Mouse (Mus musculus) midbrain, postnatal 0 days (tissue): ENCODE data around the gene Lrrfip2. TPM values are rescaled to one million over a fixed set of nuclear protein-coding genes. Genes with fewer than 3 reads are reported as not detected.

Experiments used
- ATAC-seq: fragments of 200-750 bp; cut with Nextera tagmentation; 2 replicates; pipeline ENCODE4 v1.8.0; 2017; ENCODE audit warnings: moderate number of reproducible peaks, mild to moderate bottlenecking, moderate TSS enrichment, moderate library complexity; ENCODE audit not compliant: low FRiP score
- DNase-seq: peaks from one replicate; pipeline ENCODE4 v3.0.0-alpha.2; 2015; ENCODE audit warnings: low spot score
- H3K27ac ChIP-seq: fragments of 300-500 bp; sonication (generic); 2 replicates; pipeline ENCODE4 v1.5.1; 2014; ENCODE audit warnings: low read depth, mild to moderate bottlenecking, low read length, mixed read lengths
- H3K27me3 ChIP-seq: fragments of 300-500 bp; sonication (generic); 2 replicates; pipeline ENCODE4 v1.6.1; 2014; ENCODE audit warnings: low read length, control low read depth, mixed read lengths; ENCODE audit not compliant: insufficient read depth
- H3K36me3 ChIP-seq: fragments of 300-500 bp; sonication (generic); 2 replicates; pipeline ENCODE4 v1.6.1; 2014; ENCODE audit warnings: low read length, control low read depth, mixed read lengths; ENCODE audit not compliant: insufficient read depth
- H3K4me1 ChIP-seq: fragments of 300-500 bp; sonication (generic); 2 replicates; pipeline ENCODE4 v1.6.1; 2014; ENCODE audit warnings: mild to moderate bottlenecking, control low read depth, antibody characterized with exemption, low read length, mixed read lengths; ENCODE audit not compliant: insufficient read depth
- H3K4me2 ChIP-seq: fragments of 300-500 bp; sonication (generic); 2 replicates; pipeline ENCODE4 v1.6.1; 2014; ENCODE audit warnings: low read depth, mild to moderate bottlenecking, low read length, mixed read lengths; ENCODE audit not compliant: poor library complexity, severe bottlenecking
- H3K4me3 ChIP-seq: fragments of 300-500 bp; sonication (generic); 2 replicates; pipeline ENCODE4 v1.5.1; 2014; ENCODE audit warnings: low read depth, mild to moderate bottlenecking, low read length, moderate library complexity
- H3K9ac ChIP-seq: fragments of 300-500 bp; sonication (generic); replicated peaks from 2 replicates; pipeline ENCODE4 v1.6.1; 2014; ENCODE audit warnings: mild to moderate bottlenecking, low read length, moderate library complexity, mixed read lengths; ENCODE audit not compliant: poor library complexity, severe bottlenecking
- H3K9me3 ChIP-seq: fragments of 300-500 bp; sonication (generic); 2 replicates; pipeline ENCODE4 v1.6.1; 2016; ENCODE audit warnings: low read length, control low read depth
- CTCF ChIP-seq: IDR thresholded peaks from 2 replicates; pipeline ENCODE4 v1.5.1; 2016; ENCODE audit warnings: antibody characterized with exemption, mild to moderate bottlenecking
- WGBS: fragments of 180-500 bp; shearing (Covaris S2); extraction: QIAGEN DNeasy Blood & Tissue Kit; methylation state at CpG from one replicate; pipeline ENCODE4 v1.1.7; 2014; 5-methylcytosine and 5-hydroxymethylcytosine counted together
- polyA plus RNA-seq: library from polyadenylated mRNA; unstranded; fragments of >200 nt; fragmentation: Nextera tagmentation; extraction: Ambion mirVana; gene quantifications from 2 replicates; pipeline ENCODE4 v1.2.1, GENCODE M21; 2015
- total RNA-seq: library from RNA; depleted of rRNA; stranded (reverse); fragments of >200 nt; gene quantifications from 2 replicates; pipeline ENCODE4 v1.2.3, GENCODE M21; 2014

Lrrfip2 gene
- total and polyA plus RNA-seq, 2 experiments from 2014 or later, result 23.7 to 42.2 TPM

DNA sequence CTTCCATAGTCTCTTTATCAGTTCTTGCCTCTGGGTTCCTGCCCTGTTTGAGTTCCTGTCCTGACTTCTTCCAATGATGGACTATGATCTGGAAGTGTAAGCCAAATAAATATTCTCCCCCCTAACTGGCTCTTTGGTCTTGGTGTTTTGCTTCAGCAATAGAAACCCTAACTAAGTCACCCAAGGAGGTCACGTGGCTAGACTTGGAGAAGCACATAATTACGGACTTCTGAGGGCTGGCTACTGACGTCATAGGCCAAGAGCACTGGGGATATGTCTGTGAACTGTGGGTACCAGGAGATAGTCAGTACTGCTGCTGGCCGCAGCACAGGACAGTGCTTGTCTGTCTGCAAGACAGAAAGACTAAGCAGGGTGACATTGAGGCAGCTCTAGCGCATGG is 35.6 kb upstream of the Lrrfip2 start:
- H3K9ac ChIP-seq, result no peak overlapping the region
- H3K4me3 ChIP-seq, result no peak overlapping the region
- H3K9me3 ChIP-seq, result no peaks in the 10 kb centered on the region
- H3K4me1 ChIP-seq, result no peaks in the 10 kb centered on the region
- ATAC-seq (no peak), DNase-seq (no peak)
- WGBS, result 88% methylated on average over 5 of the region's 5 CpGs
- H3K36me3 ChIP-seq, result no peaks in the 10 kb centered on the region
- no peak overlapping the region for H3K4me2 ChIP-seq
- no peak for TF ChIP-seq CTCF
- H3K27ac ChIP-seq, result no peak overlapping the region
- H3K27me3 ChIP-seq, result no peaks in the 10 kb centered on the region

DNA sequence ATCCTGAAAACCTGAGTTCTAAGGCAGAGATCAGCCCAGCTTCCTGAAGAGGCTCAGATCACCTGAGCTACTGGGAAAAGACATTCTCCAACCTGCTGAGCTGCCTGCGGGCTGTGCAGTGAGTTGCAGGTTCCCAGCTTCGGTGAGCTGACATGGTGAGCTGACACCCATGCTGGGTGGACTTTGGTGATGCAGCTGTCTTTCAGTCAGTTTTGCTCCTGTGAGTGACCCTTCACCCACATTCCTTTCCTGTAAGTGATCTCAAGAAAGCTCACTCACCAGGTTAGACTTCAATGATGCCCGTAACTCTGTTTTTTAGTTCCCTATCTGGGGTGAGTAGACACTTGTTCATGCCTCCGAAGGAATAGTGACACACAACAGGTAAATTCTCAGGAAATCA is 32.1 kb upstream of the Lrrfip2 start:
- no peak overlapping the region for H3K27ac ChIP-seq
- H3K36me3 ChIP-seq, result no peaks in the 10 kb centered on the region
- no peaks in the 10 kb centered on the region; the same call in 1 of the 2 replicates for H3K27me3 ChIP-seq
- no peaks in the 10 kb centered on the region for H3K9me3 ChIP-seq
- no peak for ATAC-seq
- WGBS, result 62% methylated on average over 4 of the region's 4 CpGs
- no peak overlapping the region for H3K4me2 ChIP-seq
- no peak overlapping the region for H3K4me3 ChIP-seq
- no peak overlapping the region for H3K9ac ChIP-seq
- H3K4me1 ChIP-seq, result no peaks in the 10 kb centered on the region
- TF ChIP-seq CTCF, result no peak
- DNase-seq, result no peak

DNA sequence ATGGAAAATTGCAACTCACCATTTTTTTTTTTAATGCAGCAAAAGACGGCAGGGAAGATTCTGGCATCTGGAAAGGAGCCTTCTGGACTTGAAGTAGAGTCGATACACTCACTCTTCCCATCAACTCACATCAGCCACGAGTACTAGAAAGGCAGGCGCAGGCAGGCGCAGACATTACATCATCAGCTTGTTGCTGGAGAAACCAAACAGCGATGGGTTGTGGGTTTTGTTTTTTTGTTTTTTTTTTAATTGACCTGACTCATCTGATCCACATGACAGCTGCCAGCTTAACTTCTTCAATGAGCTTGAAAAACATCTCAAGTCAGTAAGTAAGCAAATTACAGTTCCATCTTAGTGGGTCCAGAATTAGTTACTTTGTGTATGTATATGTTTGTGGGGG is 31.3 kb upstream of the Lrrfip2 start:
- H3K9ac ChIP-seq, result no peak overlapping the region
- H3K27ac ChIP-seq, result no peak overlapping the region
- DNase-seq (no peak), ATAC-seq (no peak)
- H3K4me2 ChIP-seq, result no peak overlapping the region
- no peaks in the 10 kb centered on the region for H3K9me3 ChIP-seq
- TF ChIP-seq CTCF, result no peak
- no peaks in the 10 kb centered on the region; the same call in 1 of the 2 replicates for H3K27me3 ChIP-seq
- no peaks in the 10 kb centered on the region for H3K4me1 ChIP-seq
- WGBS, result 68% methylated on average over 6 of the region's 6 CpGs
- no peak overlapping the region for H3K4me3 ChIP-seq
- no peaks in the 10 kb centered on the region for H3K36me3 ChIP-seq

DNA sequence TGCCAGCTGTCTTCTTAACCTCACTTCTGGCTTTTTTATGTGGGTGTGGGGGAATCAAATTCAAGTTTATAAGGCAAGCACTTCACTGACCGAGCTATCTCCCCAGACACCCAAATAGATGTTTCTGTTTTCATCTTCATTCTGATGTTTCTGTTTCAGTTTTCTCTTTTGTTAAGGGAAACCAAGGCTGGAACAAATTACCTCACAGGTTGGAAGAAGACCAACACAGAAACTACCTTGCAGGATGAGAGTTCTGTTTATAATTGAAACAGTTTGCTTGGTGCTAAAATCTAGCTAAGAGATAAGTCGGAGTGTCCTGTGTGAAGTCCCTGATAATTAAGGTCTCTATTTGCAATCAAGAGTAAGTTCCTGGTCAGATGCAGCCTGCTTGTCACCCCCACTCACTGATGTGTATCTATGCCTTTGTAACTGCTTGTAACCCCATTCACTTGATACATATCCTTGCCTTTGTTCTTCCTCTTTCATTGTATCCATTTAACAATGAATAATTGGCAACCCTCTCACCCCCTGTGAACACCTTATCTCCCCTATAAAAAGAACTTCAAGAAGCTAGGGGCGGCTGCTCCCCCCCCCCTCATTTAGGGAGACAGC is 30.3 kb upstream of the Lrrfip2 start:
- H3K36me3 ChIP-seq, result no peaks in the 10 kb centered on the region
- no peaks in the 10 kb centered on the region; the same call in 1 of the 2 replicates for H3K27me3 ChIP-seq
- no peaks in the 10 kb centered on the region for H3K9me3 ChIP-seq
- no peak for TF ChIP-seq CTCF
- DNase-seq, result no peak
- H3K27ac ChIP-seq, result no peak overlapping the region
- no peak overlapping the region for H3K9ac ChIP-seq
- H3K4me1 ChIP-seq, result no peaks in the 10 kb centered on the region
- 33% methylated on average over 3 of the region's 3 CpGs for WGBS
- ATAC-seq, result no peak
- no peak overlapping the region for H3K4me3 ChIP-seq
- H3K4me2 ChIP-seq, result no peak overlapping the region

DNA sequence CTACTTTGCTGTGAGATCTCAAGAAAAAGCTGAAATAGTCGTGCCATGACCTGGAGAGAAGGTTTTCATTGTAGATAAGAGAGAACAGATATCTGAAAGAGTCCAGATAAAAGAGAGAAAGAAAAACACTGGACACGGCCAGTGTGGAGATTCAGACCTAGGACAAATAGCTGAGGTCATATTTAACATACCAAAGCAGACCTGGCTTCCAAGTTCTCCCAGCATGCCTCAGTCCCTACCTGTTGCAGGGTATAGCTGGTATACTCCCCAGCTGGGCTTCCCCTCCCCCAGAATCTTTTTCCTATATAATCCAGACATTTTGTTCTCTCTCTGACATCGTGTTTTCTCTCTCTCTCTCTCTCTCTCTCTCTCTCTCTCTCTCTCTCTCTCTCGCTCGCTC is 29.4 kb upstream of the Lrrfip2 start:
- no peak for TF ChIP-seq CTCF
- H3K27ac ChIP-seq, result no peak overlapping the region
- no peaks in the 10 kb centered on the region for H3K4me1 ChIP-seq
- ATAC-seq, result no peak
- H3K4me3 ChIP-seq, result no peak overlapping the region
- no peak overlapping the region for H3K4me2 ChIP-seq
- DNase-seq, result no peak
- H3K9ac ChIP-seq, result no peak overlapping the region
- WGBS, result 12% methylated on average over 3 of the region's 5 CpGs
- H3K36me3 ChIP-seq, result no peaks in the 10 kb centered on the region
- no peaks in the 10 kb centered on the region for H3K9me3 ChIP-seq
- H3K27me3 ChIP-seq, result no peaks in the 10 kb centered on the region; the same call in 1 of the 2 replicates

DNA sequence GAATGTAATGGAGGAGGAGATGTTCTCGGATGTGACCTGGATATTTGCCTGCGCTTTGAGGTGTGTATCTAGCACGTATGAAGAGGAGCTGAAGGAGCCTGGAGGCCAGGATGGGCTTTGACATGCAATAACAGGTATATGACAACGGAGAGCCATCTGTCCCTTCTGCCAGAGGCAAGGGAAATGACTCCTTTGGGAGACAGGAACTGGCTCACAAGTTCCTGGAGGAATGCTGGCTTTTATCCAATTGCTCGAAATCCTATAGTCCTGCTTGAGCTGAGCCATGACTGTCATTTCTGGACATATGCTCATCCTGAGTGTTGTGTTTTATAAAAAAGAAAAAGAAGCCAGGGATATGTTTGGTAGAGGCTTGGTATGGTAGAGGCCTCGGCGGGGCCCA is 28.5 kb upstream of the Lrrfip2 start:
- Histone ChIP-seq H3K9ac (no peak overlapping the region), H3K27me3 (no peaks in the 10 kb centered on the region; the same call in 1 of the 2 replicates), H3K4me3 (no peak overlapping the region), H3K4me1 (no peaks in the 10 kb centered on the region), H3K4me2 (no peak overlapping the region), H3K27ac (no peak overlapping the region), H3K36me3 (no peaks in the 10 kb centered on the region), H3K9me3 (no peaks in the 10 kb centered on the region)
- WGBS, result 38% methylated on average over 7 of the region's 7 CpGs
- DNase-seq (peak; percentile 54), ATAC-seq (no peak)
- TF ChIP-seq CTCF, result no peak
